Mouse (Mus musculus): Measurements from ENCODE around the gene Pin1rt1. TPM values are rescaled to one million over a fixed set of nuclear protein-coding genes. Genes with fewer than 3 reads are reported as not detected.
A peak's percentile ranks its signal among the peaks of the same experiment; 100 is the strongest.

The Pin1rt1 gene
- total and polyA plus RNA-seq, 3 experiments = not detected

DNA sequence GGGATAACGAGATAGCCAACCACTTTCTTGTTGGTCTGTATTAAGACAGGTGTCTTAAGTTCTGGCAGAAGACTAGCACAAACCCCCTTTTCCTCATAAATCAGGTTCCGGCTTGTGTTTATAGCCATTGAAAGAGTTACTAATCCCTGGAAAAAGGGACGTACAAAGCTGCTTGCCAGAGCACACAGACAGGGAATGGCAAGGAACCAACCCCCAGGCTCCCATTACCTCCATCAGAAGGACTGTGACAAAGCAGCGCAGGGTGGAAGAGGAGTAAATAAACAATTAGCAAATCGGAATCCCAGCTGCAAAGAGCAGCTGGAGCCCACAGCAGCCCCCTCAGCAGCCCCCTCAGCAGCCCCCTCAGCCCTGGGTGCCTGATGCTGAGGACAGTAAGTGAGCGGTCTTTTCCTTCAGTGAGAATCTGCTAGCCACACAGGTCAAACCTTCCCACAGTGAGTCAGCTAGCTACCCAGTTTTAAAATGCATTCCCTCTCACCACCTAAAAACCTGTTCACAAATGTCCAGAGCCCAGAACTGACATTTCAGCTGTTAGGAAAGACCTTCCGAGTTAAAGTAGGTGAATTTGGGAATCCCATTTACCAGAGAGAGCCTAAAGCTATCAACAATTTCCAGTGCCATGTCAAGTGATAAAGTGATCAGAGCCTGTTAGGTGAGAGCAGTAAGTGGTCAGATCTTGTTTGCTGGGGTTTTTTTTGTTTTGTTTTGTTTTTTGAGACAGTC, 25.0 kb upstream of the Pin1rt1 start:
- Histone ChIP-seq H3K36me3 (replicated peaks in 1 of 2; ENCODE audit: control insufficient read depth in 1 of 2, insufficient read depth in 1 of 2, low read length in 1 of 2) (no peaks in the 10 kb centered on the region), H3K27me3 (replicated peaks) (no peaks in the 10 kb centered on the region), H3K27ac (ENCODE audit: insufficient read depth, low read depth) (no peak overlapping the region), H3K9ac (ENCODE audit: insufficient read depth, low read depth) (no peak overlapping the region), H3K4me2 (ENCODE audit: insufficient read depth, low read depth, poor library complexity, severe bottlenecking) (peak overlapping the region; percentile 69; the same call in 1 of the 2 replicates), H3K4me1 (ENCODE audit: control insufficient read depth in 1 of 2, insufficient read depth in 2 of 2) (peaks cover 3 to 11% of the 10 kb centered on the region in 2 experiments), H3K9me3 (replicated peaks; ENCODE audit: low read length) (no peaks in the 10 kb centered on the region), H3K79me2 (replicated peaks; ENCODE audit: control insufficient read depth, extremely low read depth, insufficient read depth, poor library complexity, severe bottlenecking) (no peaks in the 10 kb centered on the region), H3K4me3 (replicated peaks in 1 of 3; ENCODE audit: low read depth in 2 of 3, low read length in 2 of 3, poor library complexity in 1 of 3) (no peak overlapping the region)
- TF ChIP-seq NELFE (IDR thresholded peaks at IDR 0.05; ENCODE audit: low read depth, low read length) (no peak), ZNF384 (IDR thresholded peaks at IDR 0.05; ENCODE audit: low read depth, low read length) (no peak), RCOR1 (conservative IDR thresholded peaks at IDR 0.05; ENCODE audit: low read depth, low read length) (no peak), ELF1 (IDR thresholded peaks at IDR 0.05; ENCODE audit: low read depth, low read length) (no peak), SIN3A (IDR thresholded peaks at IDR 0.05; ENCODE audit: low read length) (no peak), IRF4 (IDR thresholded peaks at IDR 0.05; ENCODE audit: low read depth, low read length) (no peak), ETS1 (conservative IDR thresholded peaks at IDR 0.05; ENCODE audit: low read depth, low read length) (no peak), BHLHE40 (IDR thresholded peaks at IDR 0.05; ENCODE audit: low read depth, low read length) (no peak), MXI1 (IDR thresholded peaks at IDR 0.05; ENCODE audit: low read depth, low read length) (no peak), GABPA (IDR thresholded peaks at IDR 0.05; ENCODE audit: insufficient replicate concordance, low read depth, low read length) (no peak), MYC (IDR thresholded peaks at IDR 0.05; ENCODE audit: low read depth, low read length) (no peak), CHD1 (IDR thresholded peaks at IDR 0.05; ENCODE audit: low read depth, low read length) (no peak), SMC3 (IDR thresholded peaks at IDR 0.05; ENCODE audit: low read depth, low read length) (no peak), MEF2A (IDR thresholded peaks at IDR 0.05; ENCODE audit: borderline replicate concordance, low read depth, low read length) (no peak), POLR2A (IDR thresholded peaks at IDR 0.05; ENCODE audit: low read depth, low read length) (no peak), CTCF (conservative IDR thresholded peaks at IDR 0.05 in 1 of 2, IDR thresholded peaks at IDR 0.05 in 1 of 2; ENCODE audit: low read depth in 2 of 2, low read length in 2 of 2) (no peak), TBP (conservative IDR thresholded peaks at IDR 0.05; ENCODE audit: low read depth, low read length) (no peak)
- in situ Hi-C loops (cut with MboI; ENCODE audit: low pct_ligation_motif_present, low pct_unique_long_range_greater_than_20kb, low sequenced_read_pairs) = loop anchor here (10.0 kb wide), 1 partner anchor 56 kb away; no protein-coding TSS in a partner anchor
- DNase-seq (ENCODE audit: extremely low read depth) = no peak
- dilution Hi-C loops (cut with MboI; ENCODE audit: extremely low pct_ligation_motif_present, extremely low pct_unique_long_range_greater_than_20kb, low sequenced_read_pairs) = no loop called here

DNA sequence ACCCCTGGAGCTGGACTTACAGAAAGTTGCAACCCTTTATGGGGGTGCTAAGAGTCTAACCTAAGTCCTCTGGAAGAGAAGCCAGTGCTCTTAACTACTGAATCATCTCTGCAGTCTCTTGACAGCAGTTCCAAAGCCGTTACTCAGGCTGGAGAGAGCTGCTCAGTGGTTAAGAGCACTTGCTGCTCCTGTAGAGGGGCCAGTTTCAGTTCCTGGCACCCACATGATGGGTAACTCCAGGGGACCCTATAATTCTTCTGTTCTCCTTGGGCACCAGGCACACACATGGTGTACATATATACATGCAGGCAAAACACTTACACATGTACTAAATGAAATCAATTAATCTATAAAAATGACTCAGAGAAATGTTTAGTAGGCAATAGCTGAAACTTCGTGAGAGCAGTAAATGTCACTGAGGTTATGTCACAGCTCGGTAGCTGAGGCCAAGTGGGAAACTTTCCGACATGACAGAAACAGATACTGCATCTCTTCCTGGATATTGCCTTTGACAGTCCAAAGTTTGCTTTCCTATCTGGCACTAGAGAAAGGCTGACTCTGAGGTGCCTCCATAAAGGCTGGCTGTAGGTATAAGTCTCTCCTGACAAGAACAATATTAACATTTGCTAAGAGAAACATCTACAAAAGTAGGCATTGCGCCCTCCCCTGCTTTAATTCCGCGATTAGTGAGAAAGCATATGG, 24.2 kb upstream of the Pin1rt1 start:
- no peak overlapping the region for H3K9ac ChIP-seq (ENCODE audit: insufficient read depth, low read depth)
- no peak overlapping the region for H3K4me3 ChIP-seq (replicated peaks in 1 of 3; ENCODE audit: low read depth in 2 of 3, low read length in 2 of 3, poor library complexity in 1 of 3)
- dilution Hi-C loops (cut with MboI; ENCODE audit: extremely low pct_ligation_motif_present, extremely low pct_unique_long_range_greater_than_20kb, low sequenced_read_pairs) = no loop called here
- H3K4me2 ChIP-seq (ENCODE audit: insufficient read depth, low read depth, poor library complexity, severe bottlenecking) = peak overlapping the region; percentile 64
- in situ Hi-C loops (cut with MboI; ENCODE audit: low pct_ligation_motif_present, low pct_unique_long_range_greater_than_20kb, low sequenced_read_pairs) = loop anchor here (10.0 kb wide), 1 partner anchor 56 kb away; no protein-coding TSS in a partner anchor
- no peak for TF ChIP-seq MXI1 (IDR thresholded peaks at IDR 0.05; ENCODE audit: low read depth, low read length)
- peak; percentile 54; the same call in 1 of the 2 replicates for TF ChIP-seq IRF4 (IDR thresholded peaks at IDR 0.05; ENCODE audit: low read depth, low read length)
- TF ChIP-seq MAFK (IDR thresholded peaks at IDR 0.05; ENCODE audit: insufficient replicate concordance, low read length) = no peak
- no peak for TF ChIP-seq TBP (conservative IDR thresholded peaks at IDR 0.05; ENCODE audit: low read depth, low read length)
- TF ChIP-seq MYC (IDR thresholded peaks at IDR 0.05; ENCODE audit: low read depth, low read length) = no peak
- no peak for TF ChIP-seq USF1 (IDR thresholded peaks at IDR 0.05; ENCODE audit: low read depth, low read length)
- TF ChIP-seq EP300 (IDR thresholded peaks at IDR 0.05; ENCODE audit: low read length) = peak; percentile 28; the same call in 1 of the 2 replicates
- H3K27ac ChIP-seq (ENCODE audit: insufficient read depth, low read depth) = no peak overlapping the region
- no peak for DNase-seq (ENCODE audit: extremely low read depth)
- no peaks in the 10 kb centered on the region for H3K27me3 ChIP-seq (replicated peaks)
- H3K4me1 ChIP-seq (ENCODE audit: control insufficient read depth in 1 of 2, insufficient read depth in 2 of 2) = peaks cover 5 to 13% of the 10 kb centered on the region in 2 experiments
- H3K36me3 ChIP-seq (replicated peaks in 1 of 2; ENCODE audit: control insufficient read depth in 1 of 2, insufficient read depth in 1 of 2, low read length in 1 of 2) = no peaks in the 10 kb centered on the region
- no peaks in the 10 kb centered on the region for H3K79me2 ChIP-seq (replicated peaks; ENCODE audit: control insufficient read depth, extremely low read depth, insufficient read depth, poor library complexity, severe bottlenecking)
- no peaks in the 10 kb centered on the region for H3K9me3 ChIP-seq (replicated peaks; ENCODE audit: low read length)

All from CH12.LX (cell line).